In the genomic region with DNA sequence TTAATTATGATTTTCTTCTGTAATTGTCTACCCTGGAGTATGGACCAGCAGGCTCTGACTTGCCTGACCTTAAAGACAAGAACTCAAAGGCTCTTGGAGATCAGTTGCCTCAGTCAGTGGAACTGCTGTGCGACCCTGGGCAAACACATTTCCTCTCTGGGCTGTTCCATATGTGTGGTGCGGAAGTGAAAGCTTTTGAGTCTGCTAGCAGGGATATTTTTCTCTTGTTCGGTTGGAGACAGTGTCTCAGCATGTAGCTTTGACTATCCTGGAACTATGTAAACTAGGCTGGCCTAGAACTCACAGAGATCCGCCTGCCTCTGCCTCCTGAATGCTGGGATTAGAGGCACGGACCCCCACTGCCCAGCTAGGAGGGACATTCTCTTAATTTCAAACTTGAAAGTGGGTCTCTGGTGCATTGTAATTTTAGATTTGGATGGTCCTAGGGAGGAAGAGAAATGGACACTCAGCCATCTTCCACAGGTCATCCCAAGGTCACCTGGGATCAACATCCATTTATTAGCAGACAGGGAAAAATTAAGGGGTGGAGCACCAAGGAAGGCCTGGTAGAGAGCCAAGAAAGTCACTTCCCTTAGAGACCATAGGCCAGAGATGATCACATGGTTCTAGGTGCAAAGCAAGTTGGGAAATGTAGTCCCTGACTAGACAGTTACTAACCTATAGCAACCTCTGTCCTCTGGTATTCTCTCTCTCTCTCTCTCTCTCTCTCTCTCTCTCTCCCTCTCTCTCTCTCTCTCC, we compare ENCODE assay signal across 8 mouse cellular contexts.
A peak's percentile ranks its signal among the peaks of the same experiment; 100 is the strongest.
DNase-seq lines count a peak whose midpoint lies in the region; ATAC-seq and TF ChIP-seq lines count a peak whose summit lies in the region.

No protein-coding gene starts in this region.

- no peaks in the 10 kb centered on the region for H3K9me3 ChIP-seq in heart, embryonic 15.5 days (replicated peaks)
- no peaks in the 10 kb centered on the region for H3K9me3 ChIP-seq in liver, embryonic 13.5 days (replicated peaks)
- no peaks in the 10 kb centered on the region for H3K9me3 ChIP-seq in stomach, embryonic 14.5 days (ENCODE audit: control insufficient read depth, low read depth, low read length)

- no peaks in the 10 kb centered on the region; the same call in 1 of the 2 replicates for H3K4me1 ChIP-seq in kidney, adult 2 months (ENCODE audit: control insufficient read depth, insufficient read depth, low read length)
- peaks cover 26% of the 10 kb centered on the region for H3K4me1 ChIP-seq in heart, embryonic 15.5 days (replicated peaks)
- H3K4me1 ChIP-seq in liver, embryonic 13.5 days (replicated peaks): peaks cover 56% of the 10 kb centered on the region
- H3K4me1 ChIP-seq in stomach, embryonic 14.5 days (ENCODE audit: control insufficient read depth, insufficient read depth, low read length): peaks cover 24% of the 10 kb centered on the region

- H3K27me3 ChIP-seq in kidney, adult 2 months (replicated peaks; ENCODE audit: control insufficient read depth, insufficient read depth, low read length): no peaks in the 10 kb centered on the region
- no peaks in the 10 kb centered on the region for H3K27me3 ChIP-seq in heart, embryonic 15.5 days
- H3K27me3 ChIP-seq in liver, embryonic 13.5 days: no peaks in the 10 kb centered on the region
- H3K27me3 ChIP-seq in stomach, embryonic 14.5 days (ENCODE audit: control insufficient read depth, insufficient read depth, low read length): no peaks in the 10 kb centered on the region

- peak; percentile 77 for ATAC-seq in heart, embryonic 15.5 days (replicated peaks; ENCODE audit: insufficient number of reproducible peaks, insufficient read depth, low FRiP score, low read depth)
- peak; percentile 72 for ATAC-seq in liver, embryonic 13.5 days (ENCODE audit: low read depth)
- peak; percentile 61; the same call in 1 of the 2 replicates for ATAC-seq in stomach, embryonic 14.5 days (ENCODE audit: insufficient number of reproducible peaks, insufficient read depth, low FRiP score, low read depth)

- H3K36me3 ChIP-seq in kidney, adult 2 months (ENCODE audit: control insufficient read depth, insufficient read depth, low read length): no peaks in the 10 kb centered on the region
- no peaks in the 10 kb centered on the region for H3K36me3 ChIP-seq in heart, embryonic 15.5 days
- no peaks in the 10 kb centered on the region for H3K36me3 ChIP-seq in liver, embryonic 13.5 days
- no peaks in the 10 kb centered on the region for H3K36me3 ChIP-seq in stomach, embryonic 14.5 days (ENCODE audit: control insufficient read depth, insufficient read depth, low read length)

- H3K4me3 ChIP-seq in kidney, adult 2 months (ENCODE audit: insufficient read depth, low read depth, low read length): no peak overlapping the region
- no peak overlapping the region for H3K4me3 ChIP-seq in heart, embryonic 15.5 days
- H3K4me3 ChIP-seq in liver, embryonic 13.5 days (replicated peaks): no peak overlapping the region
- no peak overlapping the region for H3K4me3 ChIP-seq in stomach, embryonic 14.5 days (ENCODE audit: low read depth, low read length)

- no peak for TF ChIP-seq CTCF in kidney, adult 2 months (conservative IDR thresholded peaks at IDR 0.05; ENCODE audit: insufficient read depth, insufficient read length, low read depth, low read length)

- H3K4me2 ChIP-seq in heart, embryonic 15.5 days: no peak overlapping the region
- H3K4me2 ChIP-seq in liver, embryonic 13.5 days: no peak overlapping the region
- H3K4me2 ChIP-seq in stomach, embryonic 14.5 days (replicated peaks; ENCODE audit: low read depth, low read length): no peak overlapping the region

- H3K9ac ChIP-seq in heart, embryonic 15.5 days: no peak overlapping the region
- no peak overlapping the region for H3K9ac ChIP-seq in liver, embryonic 13.5 days
- H3K9ac ChIP-seq in stomach, embryonic 14.5 days (replicated peaks; ENCODE audit: low read depth, low read length): no peak overlapping the region

- peak; percentile 69 for DNase-seq in kidney, adult 2 months
- no peak for DNase-seq in kidney, postnatal 4 days
- DNase-seq in Muller cell, postnatal 12 days (ENCODE audit: inconsistent ontology term): peak; percentile 62
- no peak for DNase-seq in liver, embryonic 13.5 days
- no peak for DNase-seq in left cerebral cortex, adult 8-10 months (ENCODE audit: low spot score in 2 of 2)
- no peak for DNase-seq in ovary, postnatal 10 days (ENCODE audit: low spot score)

- 89% methylated on average over 5 of the region's 5 CpGs for WGBS in kidney, adult 2 months
- WGBS in heart, embryonic 15.5 days: 90% methylated on average over 5 of the region's 5 CpGs
- WGBS in liver, embryonic 13.5 days (ENCODE audit: insufficient replicate concordance): 70% methylated on average over 5 of the region's 5 CpGs
- whole genome bisulfite sequencing in stomach, embryonic 14.5 days: 91% methylated on average over 5 of the region's 5 CpGs

- TF ChIP-seq POLR2A in kidney, adult 2 months (IDR thresholded peaks at IDR 0.05; ENCODE audit: low read depth, low read length): no peak

- no peak overlapping the region for H3K27ac ChIP-seq in kidney, adult 2 months (ENCODE audit: insufficient read depth, low read depth, low read length)
- peak overlapping the region; percentile 80 for H3K27ac ChIP-seq in heart, embryonic 15.5 days
- peak overlapping the region; percentile 55; the same call in 1 of the 2 replicates for H3K27ac ChIP-seq in liver, embryonic 13.5 days
- no peak overlapping the region; the same call in 1 of the 2 replicates for H3K27ac ChIP-seq in stomach, embryonic 14.5 days (ENCODE audit: low read length)

Comparison
In these comparisons a context has a peak if more than half of its experiments do, and no peak if none do; other contexts are left out.
1. DNase-seq: peak in kidney, adult 2 months (single experiment) and Muller cell, postnatal 12 days (single experiment); none in kidney, postnatal 4 days (0 of 2), liver, embryonic 13.5 days (single experiment), left cerebral cortex, adult 8-10 months (0 of 2) and ovary, postnatal 10 days (single experiment).
2. H3K27ac ChIP-seq: peak in heart, embryonic 15.5 days (single experiment) and liver, embryonic 13.5 days (single experiment); none in kidney, adult 2 months (single experiment) and stomach, embryonic 14.5 days (single experiment).
3. Peak in every context shown above with its lines, with median percentiles within 50 percentile points of each other: ATAC-seq.